Mouse (Mus musculus): ENCODE results near the gene Col23a1. TPM values are rescaled to one million over a fixed set of nuclear protein-coding genes. Genes with fewer than 3 reads are reported as not detected.
A peak's percentile ranks its signal among the peaks of the same experiment; 100 is the strongest.

The Col23a1 gene
- total RNA-seq, 2 experiments from 2014 or later: 11.1 to 11.3 TPM

- intact Hi-C loops (cut with DNase I): no loop called here
- no peak for DNase-seq (ENCODE audit: extremely low spot score in 1 of 2, low spot score in 2 of 2)
- Histone ChIP-seq H3K27ac (no peak overlapping the region), H3K4me3 (no peak overlapping the region)
- no peak for TF ChIP-seq CTCF (IDR thresholded peaks at IDR 0.05)
These were observed 275.3 kb downstream of the Col23a1 start for GRCm38 (mm10) chr11:51565062-51565461.

- Histone ChIP-seq H3K27ac (no peak overlapping the region), H3K4me3 (no peak overlapping the region)
- TF ChIP-seq CTCF (IDR thresholded peaks at IDR 0.05): peak; percentile 22
- DNase-seq (ENCODE audit: extremely low spot score in 1 of 2, low spot score in 2 of 2): no peak
- intact Hi-C loops (cut with DNase I): no loop called here
These were observed 276.2 kb downstream of the Col23a1 start for GRCm38 (mm10) chr11:51565951-51566350.

- no peak overlapping the region for H3K27ac ChIP-seq
- intact Hi-C loops (cut with DNase I): no loop called here
- no peak for TF ChIP-seq CTCF (IDR thresholded peaks at IDR 0.05)
- DNase-seq (ENCODE audit: extremely low spot score in 1 of 2, low spot score in 2 of 2): no peak
- H3K4me3 ChIP-seq: no peak overlapping the region
These were observed 279.1 kb downstream of the Col23a1 start for GRCm38 (mm10) chr11:51568801-51569200.

- H3K27ac ChIP-seq: no peak overlapping the region
- intact Hi-C loops (cut with DNase I): no loop called here
- no peak overlapping the region for H3K4me3 ChIP-seq
- no peak for DNase-seq (ENCODE audit: extremely low spot score in 1 of 2, low spot score in 2 of 2)
- no peak for TF ChIP-seq CTCF (IDR thresholded peaks at IDR 0.05)
These were observed 286.7 kb downstream of the Col23a1 start for GRCm38 (mm10) chr11:51576454-51576853.

- TF ChIP-seq CTCF (IDR thresholded peaks at IDR 0.05): no peak
These were observed 287.9 kb downstream of the Col23a1 start for GRCm38 (mm10) chr11:51577587-51577986.

GRCm38 (mm10) chr11:51579024-51579423 lies 289.3 kb downstream of the Col23a1 start:
- no peak overlapping the region for H3K4me3 ChIP-seq
- no peak for TF ChIP-seq CTCF (IDR thresholded peaks at IDR 0.05)
- no peak overlapping the region for H3K27ac ChIP-seq
- intact Hi-C loops (cut with DNase I): no loop called here
- DNase-seq (ENCODE audit: extremely low spot score in 1 of 2, low spot score in 2 of 2): no peak

More at GRCm38 (mm10) chr11:51577587-51577986, 287.9 kb downstream of the Col23a1 start:
- Histone ChIP-seq H3K27ac (no peak overlapping the region), H3K4me3 (no peak overlapping the region)
- DNase-seq (ENCODE audit: extremely low spot score in 1 of 2, low spot score in 2 of 2): no peak
- intact Hi-C loops (cut with DNase I): no loop called here

GRCm38 (mm10) chr11:51582713-51583112 lies 293.0 kb downstream of the Col23a1 start:
- H3K4me3 ChIP-seq: no peak overlapping the region
- intact Hi-C loops (cut with DNase I): loop anchor here (2.0 to 5.0 kb wide), 2 partner anchors 45 to 294 kb away; partner anchors contain the start of gene Col23a1
- TF ChIP-seq CTCF (IDR thresholded peaks at IDR 0.05): peak; percentile 58
- DNase-seq (ENCODE audit: extremely low spot score in 1 of 2, low spot score in 2 of 2): peak; percentile 45 to 51
- H3K27ac ChIP-seq: no peak overlapping the region

GRCm38 (mm10) chr11:51584057-51584430 lies 294.3 kb downstream of the Col23a1 start:
- H3K27ac ChIP-seq: peak overlapping the region; percentile 98
- no peak for TF ChIP-seq CTCF (IDR thresholded peaks at IDR 0.05)
- intact Hi-C loops (cut with DNase I): loop anchor here (1.0 to 5.0 kb wide), 2 partner anchors 47 to 51 kb away; partner anchors contain the start of gene Rmnd5b
- no peak for DNase-seq (ENCODE audit: extremely low spot score in 1 of 2, low spot score in 2 of 2)
- H3K4me3 ChIP-seq: peak overlapping the region; percentile 74

- peak; percentile 27 for TF ChIP-seq CTCF (IDR thresholded peaks at IDR 0.05)
- peak within 1 kb of the TSS; percentile 74 for H3K4me3 ChIP-seq
- intact Hi-C loops (cut with DNase I): loop anchor here (1.0 to 5.0 kb wide), 2 partner anchors 47 to 51 kb away; partner anchors contain the start of gene Rmnd5b
- DNase-seq (ENCODE audit: extremely low spot score in 1 of 2, low spot score in 2 of 2): peak; percentile 94 to 96
- peak within 1 kb of the TSS; percentile 98 for H3K27ac ChIP-seq
These were observed 294.9 kb downstream of the Col23a1 start, which contains the start of gene Phykpl for GRCm38 (mm10) chr11:51584431-51585248. Gene Phykpl (plus strand): TSS chr11:51584757.

- intact Hi-C loops (cut with DNase I): no loop called here
- no peak overlapping the region for H3K27ac ChIP-seq
- DNase-seq (ENCODE audit: extremely low spot score in 1 of 2, low spot score in 2 of 2): no peak
- no peak for TF ChIP-seq CTCF (IDR thresholded peaks at IDR 0.05)
- H3K4me3 ChIP-seq: no peak overlapping the region; the same call in 1 of the 2 replicates
These were observed 296.0 kb downstream of the Col23a1 start for GRCm38 (mm10) chr11:51585608-51586252.

- TF ChIP-seq CTCF (IDR thresholded peaks at IDR 0.05): no peak
- Histone ChIP-seq H3K27ac (no peak overlapping the region), H3K4me3 (no peak overlapping the region)
- no peak for DNase-seq (ENCODE audit: extremely low spot score in 1 of 2, low spot score in 2 of 2)
- intact Hi-C loops (cut with DNase I): no loop called here
These were observed 296.7 kb downstream of the Col23a1 start for GRCm38 (mm10) chr11:51586411-51586810.

- Histone ChIP-seq H3K27ac (no peak overlapping the region), H3K4me3 (no peak overlapping the region)
- DNase-seq (ENCODE audit: extremely low spot score in 1 of 2, low spot score in 2 of 2): no peak
- no peak for TF ChIP-seq CTCF (IDR thresholded peaks at IDR 0.05)
- intact Hi-C loops (cut with DNase I): no loop called here
These were observed 297.3 kb downstream of the Col23a1 start for GRCm38 (mm10) chr11:51587059-51587458.

Measured in left cerebral cortex, adult 2 months (tissue).